Mouse (Mus musculus): ENCODE measurements around the gene Iqcc.
A peak's percentile ranks its signal among the peaks of the same experiment; 100 is the strongest.

Gene Iqcc

DNA sequence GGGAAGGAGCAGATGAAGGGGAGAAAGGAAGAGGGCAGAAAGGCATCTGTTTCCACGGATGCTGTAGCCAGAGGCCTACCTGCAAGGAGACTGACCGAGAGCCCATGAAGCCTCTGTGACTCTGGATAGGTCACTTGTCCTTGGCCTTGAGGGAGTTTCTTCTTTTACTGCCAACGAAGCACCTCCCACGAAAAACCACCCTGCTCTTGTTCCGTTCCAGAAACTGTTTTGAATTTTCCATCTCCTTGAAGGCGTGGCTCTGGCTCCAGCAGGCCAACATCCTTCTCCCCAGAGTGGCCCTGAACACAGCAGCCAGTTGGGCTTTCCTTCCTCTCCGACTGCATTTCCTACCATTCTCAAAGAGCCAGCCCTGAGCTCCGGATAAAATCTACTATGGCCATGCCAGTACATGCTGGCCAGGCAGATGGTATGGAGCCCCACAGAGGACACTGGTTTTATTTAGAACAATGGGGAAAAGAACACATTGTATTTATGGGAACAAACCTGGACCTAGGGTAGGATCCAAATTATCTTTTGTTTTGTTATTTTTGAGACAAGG lies 2.5 kb upstream of the Iqcc start:
- no peak for DNase-seq

DNA sequence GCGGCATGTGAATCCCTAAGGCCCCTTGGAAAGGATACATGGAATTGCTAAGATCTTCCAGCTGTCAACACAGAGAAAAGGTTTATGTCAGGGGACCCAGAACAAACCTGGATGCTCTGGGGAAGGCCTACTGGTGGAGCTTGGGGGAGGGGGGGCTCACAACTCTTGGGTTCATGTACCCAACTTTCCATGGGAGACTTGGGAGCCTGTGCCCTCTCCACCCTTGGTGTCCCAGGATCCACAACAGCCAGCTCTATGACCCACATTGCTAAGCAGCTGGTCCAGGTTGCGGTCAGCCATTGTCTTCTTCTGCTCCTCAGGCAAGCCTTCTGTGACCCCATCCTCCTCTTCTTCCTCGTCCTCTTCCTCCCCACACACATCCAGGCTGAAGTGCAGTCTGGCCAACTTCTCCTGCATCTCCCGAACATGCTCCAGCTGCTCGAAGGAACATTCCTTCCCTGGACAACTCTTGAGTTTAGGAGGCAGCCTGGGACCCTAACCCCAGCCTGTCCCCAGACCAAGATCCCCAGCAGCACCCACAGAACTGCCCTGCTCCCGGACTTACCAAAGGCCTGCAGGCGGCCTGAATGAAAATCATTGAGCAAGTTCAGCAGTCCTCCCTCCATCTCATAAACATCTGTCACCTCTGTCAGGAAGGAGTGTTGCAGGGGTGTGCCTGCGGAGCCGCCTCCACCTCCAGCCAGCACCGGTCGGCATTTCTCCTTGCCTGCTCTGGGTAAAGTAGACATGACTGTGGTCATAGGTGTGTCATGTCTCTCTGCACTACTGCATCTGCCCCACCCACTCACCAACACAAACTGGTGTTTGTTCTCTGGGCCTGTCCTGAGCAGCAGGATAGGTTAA lies 1.8 kb upstream of the Iqcc start:
- no peak for DNase-seq

DNA sequence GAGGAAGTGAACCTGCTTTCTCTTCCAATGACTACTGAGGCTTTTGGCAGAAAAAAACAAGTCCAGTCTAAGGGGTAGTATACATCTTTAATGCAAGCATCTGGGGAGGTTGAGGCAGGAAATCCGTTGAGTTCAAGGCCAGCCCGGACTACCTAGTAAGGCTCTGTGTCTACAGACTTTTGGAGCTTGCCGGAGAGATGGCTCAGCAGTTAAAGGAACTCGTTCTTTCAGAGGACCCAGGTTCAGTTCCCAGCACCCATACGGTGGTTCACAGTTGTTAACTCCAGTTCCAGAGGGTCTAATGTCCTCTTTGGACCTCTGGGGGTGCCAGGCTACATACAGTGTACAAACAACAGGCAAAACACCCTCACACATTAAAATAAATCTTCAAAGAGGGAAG lies 868 bp downstream of the Iqcc start:
- no peak for DNase-seq

DNA sequence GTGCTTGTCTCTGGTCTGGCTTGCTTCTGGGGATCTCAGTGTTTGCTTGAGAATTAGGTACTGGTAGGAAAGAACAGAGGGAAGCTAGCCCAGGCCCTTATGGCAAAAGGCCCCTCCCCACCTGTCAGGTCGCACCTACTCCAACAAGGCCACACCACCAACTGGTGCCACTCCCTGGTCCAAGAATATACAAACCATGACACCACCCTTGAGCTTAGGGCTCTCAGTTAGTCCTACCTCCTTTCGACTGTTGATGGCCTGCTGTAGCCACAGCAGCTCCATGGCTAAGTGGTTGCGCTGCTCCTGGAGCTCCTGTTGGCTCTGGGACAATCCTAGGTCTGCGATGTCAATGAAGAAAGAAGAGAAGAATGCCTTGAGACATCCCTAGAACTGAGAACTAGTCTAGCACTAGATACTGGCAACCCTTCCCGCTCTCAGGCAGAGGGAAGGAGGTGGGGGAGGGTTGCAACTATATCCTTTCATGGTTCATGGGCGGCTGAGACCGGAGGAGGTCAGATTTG lies 1.7 kb downstream of the Iqcc start:
- DNase-seq, result no peak

DNA sequence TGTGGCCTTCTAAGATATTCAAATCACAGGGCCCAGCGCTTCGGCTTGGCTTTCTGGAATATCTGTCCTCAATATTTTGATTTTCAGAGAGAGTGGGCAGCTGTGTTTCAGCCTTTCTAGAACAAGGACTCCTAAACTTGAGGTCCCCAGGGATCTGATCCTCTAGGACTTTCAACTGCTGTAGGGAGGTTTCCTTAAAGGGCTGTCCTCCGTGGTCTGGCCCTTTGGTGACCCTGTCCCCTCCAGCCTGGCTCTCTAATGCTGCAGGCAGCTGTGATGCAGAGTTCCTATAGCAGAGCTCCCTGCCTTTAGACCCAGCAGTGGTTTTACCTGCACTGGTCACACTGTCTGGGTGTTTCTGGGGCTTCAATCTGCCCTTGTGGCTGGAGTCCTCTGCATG lies 2.3 kb downstream of the Iqcc start:
- no peak for DNase-seq

DNA sequence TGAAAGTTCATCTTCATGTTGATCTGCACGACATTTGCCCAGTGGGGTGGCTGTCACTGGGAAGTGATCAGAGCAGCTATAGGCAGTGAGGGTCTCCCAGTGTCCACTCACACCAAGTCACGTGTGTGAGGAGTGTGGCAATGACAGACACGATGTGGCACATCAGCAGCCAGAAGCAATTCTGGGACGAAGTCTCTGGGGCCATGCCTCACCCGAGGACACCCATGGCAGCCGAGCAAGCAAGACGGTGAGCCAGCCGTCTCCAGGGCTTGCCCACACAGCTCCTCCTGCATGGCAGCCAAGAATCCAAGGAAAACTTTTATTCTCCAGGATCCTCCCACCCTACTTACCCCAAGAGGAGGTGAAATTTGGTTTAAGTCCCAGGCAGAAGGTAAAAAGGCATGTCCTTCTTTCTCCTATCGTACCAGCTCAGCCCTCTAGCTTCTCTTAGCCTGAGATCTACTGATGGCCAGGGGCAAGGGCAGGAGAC lies 3.1 kb downstream of the Iqcc start:
- no peak for DNase-seq

DNA sequence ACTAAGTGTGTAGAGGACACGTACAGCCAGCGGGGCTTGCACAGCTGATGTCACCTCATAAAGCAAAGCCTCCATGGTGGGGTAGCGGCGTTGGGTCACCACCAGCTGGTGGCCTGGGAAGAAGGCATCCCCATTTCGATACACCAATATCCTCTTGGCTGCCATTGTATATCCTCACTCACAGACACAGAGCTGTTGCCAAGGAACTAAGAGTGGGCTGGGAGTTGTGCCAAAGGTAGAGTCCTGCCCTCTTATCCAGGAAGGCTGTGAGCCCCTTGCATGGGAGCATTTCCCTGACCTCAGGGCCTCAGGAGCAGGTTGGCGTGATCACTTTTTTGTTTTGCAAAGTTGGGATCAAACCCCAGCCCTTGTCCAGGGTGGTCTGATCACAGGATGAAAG lies 4.8 kb downstream of the Iqcc start, which contains the start of gene Dcdc2b:
Dcdc2b (minus strand) TSS at position 165 of the 400 bp plus-strand sequence.
- DNase-seq, result no peak

DNA sequence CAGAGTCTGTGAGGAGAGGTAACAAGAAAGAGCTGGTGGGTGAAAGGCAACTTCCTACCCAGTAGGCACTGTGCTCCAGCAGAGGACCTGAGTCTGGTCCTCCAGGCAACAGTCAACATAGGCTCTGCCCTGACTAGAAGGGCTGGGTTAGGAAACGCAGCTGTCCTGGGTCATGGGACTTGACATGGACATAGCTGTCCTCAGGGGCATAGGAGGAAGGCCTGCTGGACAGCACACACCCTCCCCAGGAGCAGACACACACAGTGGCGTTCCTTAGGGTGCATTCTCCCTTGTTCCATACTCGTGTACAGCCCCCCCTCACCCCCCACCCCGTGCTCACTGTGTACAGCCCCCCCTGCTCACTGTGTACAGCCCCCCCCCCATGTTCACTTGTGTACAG lies 8.4 kb downstream of the Iqcc start:
- no peak for DNase-seq

DNA sequence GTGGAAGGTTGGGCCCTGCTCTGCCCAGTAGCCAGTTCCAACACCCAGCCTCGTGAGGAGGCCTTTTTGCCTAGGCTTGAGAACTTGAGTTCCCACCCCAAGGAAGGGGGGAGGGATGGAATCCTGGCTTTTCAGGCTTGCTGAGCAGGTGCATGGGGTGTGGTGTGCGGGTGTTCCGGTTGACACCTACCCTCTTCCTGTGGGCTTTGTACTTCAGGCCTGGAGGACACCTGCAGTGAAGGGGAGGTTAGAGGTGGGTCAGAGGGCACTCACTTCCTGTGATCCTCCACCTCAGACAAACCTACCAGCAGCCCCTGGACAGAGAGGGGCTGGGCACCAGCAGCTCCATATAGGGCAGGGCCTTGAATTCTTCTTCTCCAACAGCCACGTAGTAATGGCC lies 8.9 kb downstream of the Iqcc start:
- DNase-seq, result no peak

DNA sequence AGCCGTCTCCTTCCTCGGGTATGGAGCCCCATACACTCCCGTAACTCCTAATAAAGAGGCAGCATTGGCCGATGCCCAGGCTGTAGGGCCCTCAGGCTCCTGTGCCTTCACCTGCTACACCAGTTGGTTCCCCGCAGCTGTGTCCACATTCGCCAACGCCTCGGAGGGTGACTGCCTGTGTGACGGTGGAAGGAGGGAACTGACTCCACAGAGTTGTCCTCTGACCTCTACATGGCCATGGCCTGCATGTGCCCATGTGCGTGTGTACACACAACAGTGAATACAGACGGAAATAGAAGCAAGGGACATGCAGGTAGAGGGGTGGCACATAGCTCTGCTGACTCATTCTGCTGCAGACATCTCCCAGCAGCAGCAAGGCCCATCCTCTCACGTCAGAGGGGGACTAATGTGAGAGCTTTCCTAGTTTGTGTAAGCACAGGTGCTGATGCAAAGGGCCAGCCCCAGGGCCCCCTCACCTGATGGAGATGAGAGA lies 9.7 kb downstream of the Iqcc start:
- DNase-seq, result no peak

DNA sequence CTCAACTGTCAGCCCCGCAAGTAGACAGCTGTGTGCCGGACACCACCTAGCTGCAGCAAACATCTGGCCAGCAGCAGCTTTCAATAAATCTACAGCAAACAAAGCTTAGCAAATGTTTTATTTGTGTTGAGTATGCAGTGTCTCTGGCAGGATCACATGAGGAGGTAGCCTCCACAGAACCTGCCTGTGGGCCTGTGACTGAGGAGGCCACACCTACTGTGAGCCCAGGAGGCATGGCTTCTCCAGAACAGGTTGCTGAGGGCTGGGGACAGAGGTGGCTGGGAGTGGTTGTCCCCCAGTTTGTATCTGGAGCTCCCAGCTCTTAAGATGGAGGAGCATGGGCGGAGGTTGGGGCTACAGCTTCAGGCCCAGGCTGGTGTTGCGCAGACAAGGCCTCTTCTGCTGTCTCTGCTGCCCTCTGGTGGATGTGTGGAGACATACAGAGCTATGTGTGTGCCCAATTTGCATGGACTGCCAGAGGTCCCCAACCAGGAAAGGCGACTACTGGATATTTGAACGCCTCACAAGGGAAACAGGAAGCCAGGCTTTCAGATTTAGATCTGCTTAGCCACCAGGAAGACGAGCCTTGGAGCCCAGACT lies 10.4 kb downstream of the Iqcc start:
- DNase-seq, result peak; percentile 54 to 72

DNA sequence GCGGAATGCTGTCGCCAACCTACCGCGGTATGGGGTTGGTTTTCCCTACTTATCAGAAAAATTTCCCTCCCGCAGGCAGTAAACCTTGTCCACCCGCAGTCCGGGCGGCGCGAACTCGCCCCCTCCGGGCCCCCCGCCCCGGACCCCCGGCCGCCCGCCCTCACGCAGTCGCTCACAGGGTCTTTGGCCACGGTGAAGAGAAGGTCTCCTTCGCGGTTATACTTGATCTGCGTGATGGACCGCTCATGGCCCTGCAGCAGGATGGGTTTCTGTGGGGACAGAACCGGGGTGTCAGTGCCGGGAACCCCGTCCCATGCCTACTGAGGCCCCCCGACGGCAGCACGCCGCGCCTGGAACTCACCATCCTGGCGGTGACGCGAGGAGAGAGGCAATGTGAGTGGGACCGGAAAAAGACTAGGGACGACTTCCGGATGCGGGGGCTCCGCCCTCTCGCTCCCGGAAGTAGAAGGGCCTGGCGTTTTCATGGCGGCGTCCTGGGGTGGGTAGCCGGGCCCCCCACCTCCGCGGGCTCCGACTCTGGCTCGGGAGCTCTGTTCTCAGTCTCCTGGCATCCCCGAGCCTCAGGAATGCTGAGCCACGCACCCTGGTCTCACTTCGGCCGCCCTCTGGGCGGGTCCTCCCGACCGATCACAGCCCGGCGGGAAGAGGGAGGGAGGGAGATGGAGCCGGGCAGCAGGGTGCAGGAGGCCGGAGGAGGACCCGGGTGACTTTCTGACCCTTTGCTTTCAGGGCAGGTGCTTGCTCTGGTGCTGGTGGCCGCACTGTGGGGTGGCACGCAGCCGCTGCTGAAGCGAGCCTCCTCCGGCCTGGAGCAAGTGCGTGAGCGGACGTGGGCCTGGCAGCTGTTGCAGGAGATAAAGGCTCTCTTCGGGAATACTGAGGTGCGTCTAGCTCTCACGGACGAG lies 18.4 kb downstream of the Iqcc start, which contains the start of the genes Eif3i and Tmem234:
Eif3i (minus strand) TSS at position 416 of the 926 bp plus-strand sequence.
Tmem234 (plus strand) TSS at position 436 of the 926 bp plus-strand sequence.
- DNase-seq, result peak; percentile 69 to 74

DNA sequence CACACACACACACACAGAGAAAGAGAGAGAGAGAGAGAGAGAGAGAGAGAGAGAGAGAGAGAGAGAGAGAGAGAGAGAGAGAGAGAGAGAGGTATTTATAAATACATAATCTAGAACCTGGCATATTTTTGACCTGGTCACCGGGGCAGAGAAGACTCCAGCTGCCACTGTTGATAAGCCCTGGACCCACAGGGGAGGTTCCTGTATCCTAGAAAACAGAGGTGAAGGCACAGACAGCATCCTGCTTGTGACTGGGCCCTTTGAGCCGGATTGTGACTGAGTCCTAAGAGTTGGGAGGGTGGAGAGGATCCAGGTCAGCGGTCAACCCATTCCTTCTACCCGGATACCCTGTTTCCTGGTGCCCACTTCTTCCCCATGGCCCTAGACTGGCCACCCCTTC lies 30.0 kb downstream of the Iqcc start:
- DNase-seq, result no peak

DNA sequence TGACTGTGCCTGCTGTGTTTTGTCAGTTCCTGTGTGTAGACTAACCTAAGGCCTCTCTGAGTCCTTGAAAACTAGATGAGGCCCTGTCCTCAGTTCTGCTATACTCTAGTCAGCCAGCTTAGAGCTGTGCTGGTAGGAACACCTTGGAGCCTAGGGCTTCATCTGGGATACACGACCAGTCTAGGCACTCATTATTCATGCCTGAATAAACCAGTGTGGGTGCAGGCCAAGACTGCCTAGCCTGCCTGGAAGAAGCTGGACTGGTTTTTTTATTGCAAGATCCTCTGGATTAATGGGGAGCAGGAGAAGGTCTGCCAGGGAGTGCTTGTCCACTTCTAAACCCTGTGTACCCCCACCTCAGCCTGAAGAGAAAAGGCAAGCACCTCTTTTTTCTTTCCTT lies 32.0 kb downstream of the Iqcc start:
- no peak for DNase-seq

DNA sequence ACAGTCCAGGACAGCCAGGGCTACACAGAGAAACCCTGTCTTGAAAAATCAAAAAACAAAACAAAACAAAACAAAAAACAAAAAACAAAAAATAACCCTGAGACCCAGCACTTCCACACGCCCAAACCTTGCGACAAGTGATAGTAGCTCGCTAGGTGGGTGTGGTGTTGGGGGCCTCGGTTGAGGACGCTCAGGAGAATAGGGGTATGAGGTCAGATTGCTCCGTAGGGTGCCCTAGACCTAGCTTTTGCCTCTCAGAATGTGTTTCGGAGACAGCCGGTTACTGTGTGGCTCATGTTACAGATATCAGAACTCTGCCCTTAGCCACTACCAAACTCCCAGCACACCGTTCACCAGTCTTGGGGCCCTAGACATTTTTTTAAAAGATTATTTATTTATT lies 33.1 kb downstream of the Iqcc start:
- DNase-seq, result no peak

DNA sequence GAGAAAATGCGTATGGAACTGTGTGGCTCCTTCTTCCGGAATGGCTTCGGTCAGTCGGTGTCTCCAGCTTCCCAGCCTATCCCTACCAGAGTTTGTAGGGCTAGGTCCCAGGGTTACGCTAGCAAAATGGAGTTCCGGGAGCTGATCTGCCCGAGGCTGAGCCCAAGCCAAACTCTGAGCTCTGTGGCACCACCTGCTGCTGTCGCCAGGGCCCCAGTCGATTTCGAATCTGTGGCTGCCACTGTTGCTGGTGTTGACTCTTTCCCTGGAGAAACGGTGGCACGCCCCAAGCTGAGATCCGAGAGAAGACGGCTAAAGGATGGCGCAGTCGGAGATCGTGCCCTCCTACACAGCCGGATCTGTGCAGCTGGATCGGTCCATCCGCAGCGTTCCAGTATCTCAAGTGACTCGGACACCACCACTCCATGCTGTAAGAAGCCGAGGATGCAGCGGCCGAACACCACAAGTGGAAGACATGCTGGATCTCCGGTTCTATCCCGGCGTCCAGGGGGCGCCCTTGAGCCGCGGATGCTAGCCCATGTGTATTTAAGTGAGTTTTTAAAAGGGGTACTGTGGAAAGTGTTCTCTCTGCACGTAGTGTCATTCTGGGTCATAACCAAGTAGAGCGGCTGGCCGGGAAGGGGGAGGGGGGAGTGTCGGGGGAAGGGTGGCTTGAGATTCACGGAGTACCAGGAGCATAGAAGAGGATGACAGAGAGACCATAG lies 33.9 kb downstream of the Iqcc start:
- DNase-seq, result peak; percentile 73 to 92

DNA sequence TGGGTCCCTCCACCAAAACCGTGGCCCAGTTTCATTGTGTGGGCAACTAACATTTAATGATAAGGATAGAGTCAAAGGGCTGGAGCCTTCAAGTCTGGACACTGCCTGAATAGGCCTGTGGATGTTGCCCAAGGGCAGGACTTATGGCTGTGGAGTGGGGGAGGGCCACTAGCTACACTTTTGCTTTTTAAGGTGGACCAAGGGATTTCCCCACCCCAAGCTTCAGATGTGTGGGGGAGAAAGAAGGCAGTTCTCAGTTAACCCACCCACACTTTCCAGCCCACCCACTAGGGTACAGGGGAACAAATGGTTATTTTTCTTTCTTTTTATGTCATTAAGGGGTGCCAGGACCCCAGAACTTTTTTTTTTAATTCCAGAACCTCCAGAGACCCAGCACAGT lies 34.5 kb downstream of the Iqcc start:
- peak in 1 of 2 experiments; percentile 17 for DNase-seq

DNA sequence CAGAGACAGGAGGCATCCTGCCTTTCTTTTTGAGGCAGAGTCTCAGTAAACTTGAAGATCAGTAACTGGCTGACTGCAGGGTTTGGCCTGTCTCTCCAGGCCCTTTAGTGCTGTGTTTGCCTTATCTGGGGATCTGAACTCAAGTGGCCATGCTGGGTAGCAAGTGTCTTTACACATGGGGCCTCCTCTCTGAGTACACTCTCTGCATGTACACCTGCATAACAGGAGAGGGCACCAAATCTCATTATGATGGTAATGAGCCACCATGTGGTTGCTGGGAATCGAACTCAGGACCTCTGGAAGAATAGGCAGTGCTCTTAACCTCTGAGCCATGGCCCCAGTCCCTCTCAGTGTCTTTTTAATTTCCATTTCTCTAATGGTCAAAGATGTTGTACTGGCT lies 36.6 kb downstream of the Iqcc start:
- no peak for DNase-seq

DNA sequence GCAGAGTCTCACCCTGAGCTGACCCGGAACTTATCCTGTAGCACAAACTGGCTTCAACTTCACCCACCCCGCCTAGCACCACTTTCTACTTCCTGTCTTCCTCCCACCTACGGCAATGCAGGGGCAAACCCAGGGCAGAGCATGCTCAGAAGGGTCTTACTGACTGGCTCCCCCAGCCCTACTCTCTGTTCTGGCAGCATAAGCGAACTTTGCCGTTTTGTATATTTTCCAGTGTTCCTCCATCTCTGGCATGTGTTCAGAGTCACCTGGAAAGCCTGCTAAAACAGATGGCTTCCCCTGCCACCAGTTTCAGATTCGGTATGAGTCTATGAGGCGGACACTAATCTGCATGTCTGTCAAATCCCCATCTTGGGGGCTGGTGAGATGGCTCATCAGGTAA lies 38.6 kb downstream of the Iqcc start:
- DNase-seq, result peak; percentile 36 to 45

DNA sequence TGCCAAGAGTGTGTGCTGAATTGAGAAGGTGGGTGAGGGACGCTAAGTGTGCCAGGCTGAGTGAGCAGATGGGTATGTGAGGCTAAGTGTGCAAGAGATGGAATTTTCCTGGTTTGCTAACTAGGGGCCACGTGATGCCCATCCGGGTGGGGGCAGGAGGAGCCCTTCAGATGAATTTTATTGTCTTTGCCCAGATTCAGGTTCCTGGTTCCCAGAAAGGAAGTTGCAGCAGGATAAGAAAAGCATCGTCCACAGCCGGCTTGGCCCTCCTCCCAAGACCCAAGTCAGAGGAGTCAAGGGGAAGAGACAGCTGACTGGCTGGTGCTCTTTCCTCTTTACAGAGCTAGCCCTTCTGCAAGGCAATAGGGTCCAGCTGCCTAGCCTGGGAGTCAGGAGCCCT lies 40.4 kb downstream of the Iqcc start, which contains the start of gene Fam167b:
Fam167b (minus strand) TSS at position 84 of the 400 bp plus-strand sequence.
- no peak for DNase-seq

DNA sequence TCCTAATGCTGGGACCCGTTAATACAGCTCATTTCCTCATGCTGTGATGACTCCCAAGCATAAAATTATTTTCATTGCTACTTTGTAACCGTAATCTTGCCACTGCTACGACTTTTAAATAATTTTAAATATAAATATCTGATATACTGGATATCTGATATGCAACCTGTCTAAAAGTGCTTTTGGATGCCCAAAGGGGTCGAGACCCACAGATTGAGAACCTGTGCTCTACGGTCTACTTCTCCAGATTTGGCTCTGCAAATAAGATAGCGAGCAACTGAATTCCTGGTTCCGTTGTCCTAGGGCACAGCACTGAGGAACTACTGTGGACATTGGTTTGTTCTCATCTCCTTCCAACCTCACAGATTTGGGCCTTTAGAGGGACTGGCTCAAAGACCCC lies 41.2 kb downstream of the Iqcc start:
- no peak for DNase-seq

Measured in spleen, adult 18-20 months (tissue).